Mouse (Mus musculus) bone marrow, adult 2 months (tissue): ENCODE measurements around the gene Nkrf.

Source experiments
- CTCF ChIP-seq: fragments of 200-500 bp; IDR thresholded peaks from 2 replicates; pipeline ENCODE4 v1.5.1; 2011; ENCODE audit warnings: low read length, control low read depth; ENCODE audit not compliant: control insufficient read depth, insufficient read depth
- POLR2A ChIP-seq: fragments of 200-500 bp; IDR thresholded peaks from 2 replicates; pipeline ENCODE4 v1.6.1; 2011; ENCODE audit warnings: low read depth, mild to moderate bottlenecking, control low read depth, low read length, borderline replicate concordance; ENCODE audit not compliant: control insufficient read depth

GRCm38 (mm10) chrX:36921346-36921745 lies 18.6 kb upstream of the Nkrf start:
- TF ChIP-seq POLR2A (no peak), CTCF (no peak)
